Mouse (Mus musculus) midbrain, embryonic 15.5 days (tissue): Measurements from ENCODE around the gene Gfra1. TPM values are rescaled to one million over a fixed set of nuclear protein-coding genes. Genes with fewer than 3 reads are reported as not detected.
A peak's percentile ranks its signal among the peaks of the same experiment; 100 is the strongest.

Source experiments
- ATAC-seq: fragments of 200-750 bp; cut with Nextera tagmentation; replicated peaks from 2 replicates; pipeline ENCODE4 v1.8.0; 2017; ENCODE audit warnings: moderate TSS enrichment
- H3K27ac ChIP-seq: fragments of 300-500 bp; sonication (generic); 2 replicates; pipeline ENCODE4 v1.5.1; 2015; ENCODE audit warnings: mild to moderate bottlenecking, inconsistent platforms
- H3K27me3 ChIP-seq: fragments of 300-500 bp; sonication (generic); replicated peaks from 2 replicates; pipeline ENCODE4 v1.6.1; 2015; ENCODE audit warnings: inconsistent platforms
- H3K36me3 ChIP-seq: fragments of 300-500 bp; sonication (generic); replicated peaks from 2 replicates; pipeline ENCODE4 v1.6.1; 2015; ENCODE audit warnings: inconsistent platforms
- H3K4me1 ChIP-seq: fragments of 300-500 bp; sonication (generic); 2 replicates; pipeline ENCODE4 v1.6.1; 2015; ENCODE audit warnings: inconsistent platforms
- H3K4me2 ChIP-seq: fragments of 300-500 bp; sonication (generic); 2 replicates; pipeline ENCODE4 v1.6.1; 2015; ENCODE audit warnings: inconsistent platforms, mild to moderate bottlenecking, moderate library complexity
- H3K4me3 ChIP-seq: fragments of 300-500 bp; sonication (generic); 2 replicates; pipeline ENCODE4 v1.5.1; 2015; ENCODE audit warnings: mild to moderate bottlenecking, inconsistent platforms
- H3K9ac ChIP-seq: fragments of 300-500 bp; sonication (generic); 2 replicates; pipeline ENCODE4 v1.6.1; 2015; ENCODE audit warnings: mild to moderate bottlenecking, inconsistent platforms
- H3K9me3 ChIP-seq: fragments of 300-500 bp; sonication (generic); 2 replicates; pipeline ENCODE4 v1.6.1; 2016; ENCODE audit warnings: inconsistent platforms
- WGBS: fragments of 180-500 bp; shearing (Covaris S2); methylation state at CpG from one replicate; pipeline ENCODE4 v1.1.7; 2015; ENCODE audit warnings: mixed read lengths; 5-methylcytosine and 5-hydroxymethylcytosine counted together
- polyA plus RNA-seq: library from polyadenylated mRNA; unstranded; fragments of >200 nt; fragmentation: Nextera tagmentation; extraction: Ambion mirVana; gene quantifications from 2 replicates; pipeline ENCODE4 v1.2.1, GENCODE M21; 2015

The Gfra1 gene
- polyA plus RNA-seq, 1 experiment from 2014 or later: 44.0 TPM

DNA sequence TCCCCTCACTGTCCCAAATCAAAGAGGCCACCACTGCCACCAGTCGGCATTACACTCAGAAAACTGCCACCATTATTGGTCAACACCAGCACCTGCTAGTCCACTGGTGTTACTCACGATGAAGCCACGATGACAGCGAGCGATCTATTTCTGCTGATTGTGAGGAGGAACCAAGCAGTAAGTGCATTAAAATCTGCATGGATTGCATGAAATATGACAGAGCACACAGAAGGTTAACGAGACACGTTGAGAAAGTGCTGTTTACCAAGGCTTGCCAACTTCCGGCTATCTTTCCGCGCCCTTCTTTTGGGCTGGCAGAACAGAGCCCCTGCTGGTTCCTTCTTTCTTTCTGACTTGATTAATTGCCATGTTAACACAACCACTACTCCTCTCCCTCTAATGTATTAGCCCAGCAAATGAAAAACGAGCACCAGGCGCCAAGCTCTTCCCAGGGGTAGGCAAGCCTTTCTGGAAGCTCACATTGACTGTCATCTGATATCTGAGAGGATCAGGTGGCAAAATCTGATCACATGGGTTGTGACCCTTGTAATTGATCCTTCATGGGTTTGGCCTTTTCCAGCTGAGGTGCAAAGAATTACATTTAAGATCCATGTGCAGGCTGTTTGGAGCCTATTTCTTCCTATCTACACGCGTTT lies 146.0 kb downstream of the Gfra1 start:
- Histone ChIP-seq H3K27ac (peak overlapping the region; percentile 36; the same call in 1 of the 2 replicates), H3K27me3 (no peaks in the 10 kb centered on the region), H3K4me2 (no peak overlapping the region), H3K9ac (no peak overlapping the region), H3K4me3 (no peak overlapping the region), H3K36me3 (no peaks in the 10 kb centered on the region), H3K9me3 (peaks cover 8% of the 10 kb centered on the region; the same call in 1 of the 2 replicates), H3K4me1 (peaks cover 17% of the 10 kb centered on the region)
- 60% methylated on average over 14 of the region's 14 CpGs for WGBS
- no peak for ATAC-seq

DNA sequence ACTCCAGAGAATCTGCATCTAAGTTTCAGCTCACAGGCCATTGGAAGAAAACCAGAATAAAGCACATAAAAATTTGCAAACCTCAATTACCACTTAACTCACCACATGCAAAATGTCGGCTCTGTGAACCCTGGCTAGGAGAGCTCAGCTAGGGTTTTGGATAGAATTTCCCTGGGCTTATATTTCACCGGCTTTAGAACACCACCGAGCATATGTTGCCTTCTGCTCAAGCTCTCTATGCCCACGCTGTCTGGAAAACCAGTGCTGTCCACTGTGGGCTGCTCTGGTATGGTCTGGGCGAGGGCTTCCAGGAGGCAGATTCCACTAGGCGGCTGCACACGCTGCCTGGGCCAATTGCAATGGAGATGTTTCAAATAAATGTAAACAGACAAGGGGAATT lies 154.6 kb downstream of the Gfra1 start:
- no peaks in the 10 kb centered on the region for H3K36me3 ChIP-seq
- no peak overlapping the region for H3K4me2 ChIP-seq
- no peak for ATAC-seq
- H3K4me3 ChIP-seq: no peak overlapping the region
- no peaks in the 10 kb centered on the region for H3K9me3 ChIP-seq
- H3K4me1 ChIP-seq: peaks cover 11% of the 10 kb centered on the region
- 83% methylated on average over 7 of the region's 7 CpGs for WGBS
- H3K9ac ChIP-seq: no peak overlapping the region
- no peak overlapping the region for H3K27ac ChIP-seq
- no peaks in the 10 kb centered on the region for H3K27me3 ChIP-seq

DNA sequence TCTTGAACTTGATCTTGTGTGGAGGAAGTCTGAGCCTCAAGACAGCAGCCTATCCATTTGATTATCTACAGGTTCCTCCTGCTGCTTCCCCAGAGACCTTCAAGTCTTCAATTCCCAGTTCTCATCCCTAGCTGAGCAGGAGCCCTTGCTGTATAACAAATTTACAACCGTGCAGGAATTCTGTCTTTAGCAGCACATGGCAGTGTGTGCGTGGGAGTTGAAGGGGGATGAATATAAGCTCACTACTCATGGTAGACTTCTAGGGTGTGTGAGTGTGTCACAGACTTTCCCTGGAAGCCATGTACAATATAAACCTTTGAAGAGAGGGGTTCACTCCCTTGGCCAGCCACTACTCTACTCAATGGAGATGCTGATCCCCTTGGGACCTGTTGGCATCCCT lies 157.8 kb downstream of the Gfra1 start:
- H3K4me3 ChIP-seq: no peak overlapping the region
- no peaks in the 10 kb centered on the region for H3K9me3 ChIP-seq
- no peak overlapping the region for H3K4me2 ChIP-seq
- WGBS: 90% methylated on average over 2 of the region's 2 CpGs
- no peaks in the 10 kb centered on the region for H3K27me3 ChIP-seq
- ATAC-seq: no peak
- no peaks in the 10 kb centered on the region for H3K36me3 ChIP-seq
- no peak overlapping the region for H3K27ac ChIP-seq
- H3K9ac ChIP-seq: no peak overlapping the region
- peaks cover 14% of the 10 kb centered on the region for H3K4me1 ChIP-seq

DNA sequence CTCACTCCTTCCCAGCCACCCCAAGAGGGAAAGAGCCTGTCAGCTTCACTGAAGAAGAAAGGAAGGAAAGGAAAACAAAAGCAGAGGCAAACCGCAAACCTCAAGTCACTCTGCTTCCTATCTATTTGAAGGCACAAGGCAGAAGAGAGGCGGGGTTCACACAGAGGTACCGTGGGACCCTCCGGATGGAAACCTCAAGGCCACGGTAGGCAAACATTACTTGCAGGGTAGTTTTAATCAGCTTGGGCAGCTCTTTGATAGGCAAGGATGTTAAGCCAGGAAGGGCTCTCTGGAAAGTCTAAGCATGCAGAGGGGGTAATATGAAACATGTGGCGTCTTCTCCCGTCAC lies 158.9 kb downstream of the Gfra1 start:
- Histone ChIP-seq H3K9me3 (no peaks in the 10 kb centered on the region), H3K4me2 (no peak overlapping the region), H3K4me1 (peaks cover 14% of the 10 kb centered on the region), H3K9ac (no peak overlapping the region), H3K27ac (peak overlapping the region; percentile 55), H3K36me3 (no peaks in the 10 kb centered on the region), H3K27me3 (no peaks in the 10 kb centered on the region), H3K4me3 (no peak overlapping the region)
- peak; percentile 48; the same call in 1 of the 2 replicates for ATAC-seq
- WGBS: 61% methylated on average over 7 of the region's 7 CpGs

DNA sequence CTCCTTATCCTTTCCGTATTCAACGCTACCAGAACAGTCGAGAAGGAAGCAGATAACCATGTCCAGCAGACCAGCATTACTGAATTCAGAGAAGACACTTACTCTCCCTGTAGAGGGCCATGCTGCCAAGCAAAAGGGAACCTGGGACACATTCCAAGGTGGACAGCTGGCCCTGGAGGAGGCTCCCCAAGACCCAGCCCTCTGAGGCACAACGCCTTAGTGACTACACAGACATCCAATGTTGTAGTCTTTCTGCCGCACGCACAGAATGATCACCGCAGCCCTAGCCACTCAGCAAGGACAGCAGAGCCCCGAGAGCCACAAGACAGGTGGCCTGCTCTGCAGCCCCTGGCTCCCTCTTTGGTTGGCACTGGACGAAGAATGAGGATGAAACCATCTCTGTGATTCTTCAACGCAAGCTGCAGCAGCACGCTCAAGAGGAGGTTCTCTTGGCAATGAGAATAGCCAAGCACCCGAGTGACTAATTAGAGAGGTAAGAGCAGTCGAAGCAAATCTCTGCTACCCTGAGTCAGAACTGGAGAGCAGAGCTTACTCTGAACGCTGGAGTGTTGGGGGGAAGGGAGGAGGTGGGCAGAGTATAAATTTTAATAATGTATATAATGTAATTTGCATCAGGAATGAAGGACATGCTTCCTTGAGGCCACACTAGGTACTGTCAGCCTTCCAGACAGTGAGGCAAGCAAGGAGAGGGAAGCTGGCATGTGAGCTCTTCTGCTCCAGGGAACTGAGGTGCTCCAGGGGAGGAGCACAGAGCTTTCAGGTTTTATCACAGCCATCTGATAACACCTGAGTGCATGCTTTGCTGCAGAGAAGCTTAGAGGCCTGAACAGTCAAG lies 159.5 kb downstream of the Gfra1 start:
- H3K4me2 ChIP-seq: no peak overlapping the region
- H3K9me3 ChIP-seq: no peaks in the 10 kb centered on the region
- ATAC-seq: peak; percentile 66
- H3K9ac ChIP-seq: no peak overlapping the region
- H3K27me3 ChIP-seq: no peaks in the 10 kb centered on the region
- H3K36me3 ChIP-seq: no peaks in the 10 kb centered on the region
- 74% methylated on average over 14 of the region's 14 CpGs for WGBS
- peak overlapping the region; percentile 55 for H3K27ac ChIP-seq
- H3K4me1 ChIP-seq: peaks cover 14% of the 10 kb centered on the region
- no peak overlapping the region for H3K4me3 ChIP-seq

DNA sequence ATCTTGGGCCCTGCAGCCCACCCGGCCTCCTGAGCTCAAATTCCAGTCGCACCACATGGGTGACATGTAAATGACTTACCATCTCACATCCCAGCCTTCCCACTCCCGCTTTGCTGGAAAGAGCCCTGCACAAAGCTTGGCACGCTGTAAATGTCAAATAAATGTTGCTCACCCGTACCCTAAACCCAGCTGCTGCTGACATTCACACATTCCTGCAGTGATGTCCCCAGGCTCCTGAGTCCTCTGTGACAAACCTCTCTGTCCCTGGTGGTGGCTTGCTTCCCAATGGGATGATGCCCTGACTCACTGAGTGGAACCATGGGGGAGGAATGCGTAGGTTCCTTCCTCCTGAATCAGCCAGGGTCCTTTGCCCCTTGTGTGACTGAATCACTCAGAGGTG lies 167.6 kb downstream of the Gfra1 start:
- Histone ChIP-seq H3K4me3 (no peak overlapping the region), H3K27ac (no peak overlapping the region), H3K4me1 (no peaks in the 10 kb centered on the region), H3K27me3 (no peaks in the 10 kb centered on the region), H3K4me2 (no peak overlapping the region), H3K36me3 (no peaks in the 10 kb centered on the region), H3K9me3 (no peaks in the 10 kb centered on the region), H3K9ac (no peak overlapping the region)
- no peak for ATAC-seq
- WGBS: 86% methylated on average over 6 of the region's 6 CpGs

DNA sequence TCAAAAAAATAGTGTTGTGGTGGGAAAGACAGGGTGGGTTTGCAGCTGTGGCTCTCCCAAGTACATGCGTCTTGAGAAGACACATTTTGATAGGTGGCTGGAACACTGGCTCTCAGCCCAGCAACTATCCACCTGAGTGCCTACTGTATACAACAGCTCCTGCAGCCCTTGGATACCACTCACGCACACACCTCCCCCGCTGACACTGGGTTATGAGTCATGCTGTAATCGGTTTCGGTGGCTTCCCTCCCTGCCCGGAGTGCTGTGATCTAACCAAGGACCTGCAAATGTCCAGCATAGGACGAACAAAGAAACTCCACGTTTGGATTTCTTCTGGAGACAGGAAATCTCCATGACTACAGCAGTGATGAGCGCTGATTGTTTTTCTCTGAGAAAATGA lies 180.4 kb downstream of the Gfra1 start:
- 74% methylated on average over 9 of the region's 9 CpGs for WGBS
- no peaks in the 10 kb centered on the region for H3K36me3 ChIP-seq
- no peak overlapping the region for H3K4me3 ChIP-seq
- no peak overlapping the region for H3K9ac ChIP-seq
- no peak overlapping the region for H3K4me2 ChIP-seq
- H3K27me3 ChIP-seq: no peaks in the 10 kb centered on the region
- no peaks in the 10 kb centered on the region for H3K4me1 ChIP-seq
- H3K27ac ChIP-seq: no peak overlapping the region
- ATAC-seq: no peak
- H3K9me3 ChIP-seq: no peaks in the 10 kb centered on the region

DNA sequence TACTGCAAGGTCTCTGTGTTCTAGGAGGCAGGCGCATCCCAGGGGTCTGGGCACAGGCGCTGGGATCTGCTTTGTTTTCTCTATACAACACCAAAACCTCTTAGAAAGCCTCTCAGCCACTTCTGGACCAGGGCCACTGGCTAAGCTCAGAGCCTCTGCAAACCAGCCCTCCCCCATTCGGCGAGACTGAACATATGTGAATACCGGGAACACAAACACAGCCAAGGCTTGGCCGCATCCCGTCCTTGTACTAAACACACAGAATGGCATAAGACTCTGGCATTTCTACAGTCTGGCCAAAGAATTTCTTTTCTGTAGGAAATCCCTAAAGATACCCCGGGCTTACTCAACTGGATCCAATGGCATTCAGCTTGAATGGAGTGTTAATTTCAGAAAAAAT lies 183.9 kb downstream of the Gfra1 start:
- ATAC-seq: no peak
- no peak overlapping the region for H3K27ac ChIP-seq
- H3K4me1 ChIP-seq: no peaks in the 10 kb centered on the region
- H3K36me3 ChIP-seq: no peaks in the 10 kb centered on the region
- H3K27me3 ChIP-seq: no peaks in the 10 kb centered on the region
- no peak overlapping the region for H3K4me2 ChIP-seq
- H3K4me3 ChIP-seq: no peak overlapping the region
- 78% methylated on average over 8 of the region's 8 CpGs for WGBS
- H3K9me3 ChIP-seq: no peaks in the 10 kb centered on the region
- no peak overlapping the region for H3K9ac ChIP-seq

DNA sequence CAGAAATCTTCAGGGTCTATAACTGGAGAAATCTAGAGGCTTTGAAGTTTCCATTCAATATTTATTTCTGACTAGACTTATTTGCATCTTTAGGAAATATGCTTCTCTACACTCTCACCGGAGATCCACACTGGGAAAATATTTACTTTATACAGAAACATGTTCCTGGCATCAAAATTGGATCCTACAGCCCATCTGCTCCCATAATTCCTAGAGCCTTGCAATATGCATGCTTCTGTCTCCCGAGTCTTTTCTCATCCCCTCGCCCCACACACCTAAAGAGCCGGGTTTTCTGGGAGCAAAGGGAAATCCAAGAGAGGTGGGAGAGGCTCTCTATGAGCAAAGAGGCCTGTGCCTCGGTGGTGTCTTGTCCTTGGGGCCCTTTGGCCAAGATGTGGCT lies 184.9 kb downstream of the Gfra1 start:
- Histone ChIP-seq H3K9ac (no peak overlapping the region), H3K27ac (0 out of 2 replicates have a peak overlapping the region, but pooled peaks have one; percentile 18), H3K4me1 (no peaks in the 10 kb centered on the region), H3K4me3 (no peak overlapping the region), H3K9me3 (no peaks in the 10 kb centered on the region), H3K27me3 (no peaks in the 10 kb centered on the region), H3K36me3 (no peaks in the 10 kb centered on the region), H3K4me2 (no peak overlapping the region)
- 77% methylated on average over 5 of the region's 5 CpGs for WGBS
- ATAC-seq: no peak

DNA sequence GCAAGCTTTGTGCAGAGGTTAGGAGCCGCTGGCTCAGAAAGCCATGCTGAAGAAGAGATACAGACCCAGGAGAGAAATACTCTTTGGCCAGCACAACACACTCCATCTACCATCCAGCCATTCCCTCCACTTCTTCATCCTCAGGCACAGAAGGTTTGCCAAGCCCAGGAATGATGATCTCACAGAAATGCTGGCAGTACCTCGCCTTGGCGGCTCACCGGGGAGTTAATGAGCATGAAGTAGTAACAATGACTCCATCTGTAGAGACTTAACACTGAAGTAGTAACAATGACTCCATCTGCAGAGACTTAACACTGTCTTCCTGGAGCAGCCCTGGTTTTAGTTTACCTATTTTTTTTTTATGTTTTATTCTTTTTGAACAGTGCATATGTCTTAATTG lies 187.2 kb downstream of the Gfra1 start:
- WGBS: 56% methylated on average over 4 of the region's 4 CpGs
- Histone ChIP-seq H3K9me3 (no peaks in the 10 kb centered on the region), H3K4me1 (no peaks in the 10 kb centered on the region), H3K36me3 (no peaks in the 10 kb centered on the region), H3K4me3 (no peak overlapping the region), H3K9ac (no peak overlapping the region), H3K27me3 (no peaks in the 10 kb centered on the region), H3K4me2 (no peak overlapping the region), H3K27ac (no peak overlapping the region)
- no peak for ATAC-seq

DNA sequence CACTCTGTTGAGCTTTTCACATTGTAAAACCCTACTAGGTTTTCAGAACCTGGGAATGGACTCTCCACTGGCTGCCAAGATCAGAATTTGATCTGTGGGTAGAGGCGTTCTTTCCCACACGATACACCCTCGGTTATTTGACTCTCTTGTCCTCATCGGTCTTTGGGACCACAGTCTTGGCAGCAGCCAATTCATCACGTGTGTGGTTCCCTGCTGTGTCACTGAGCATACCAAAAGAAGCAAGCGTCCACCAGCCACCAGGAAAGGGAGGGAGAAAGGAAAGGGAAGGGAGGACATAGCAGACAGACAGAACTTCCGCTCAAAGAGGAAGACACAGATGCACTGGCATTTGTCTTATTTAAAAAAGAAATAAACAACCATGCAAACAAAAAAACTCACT lies 189.1 kb downstream of the Gfra1 start:
- Histone ChIP-seq H3K4me2 (no peak overlapping the region), H3K9ac (no peak overlapping the region), H3K9me3 (no peaks in the 10 kb centered on the region), H3K4me1 (no peaks in the 10 kb centered on the region), H3K4me3 (no peak overlapping the region), H3K27me3 (no peaks in the 10 kb centered on the region), H3K27ac (no peak overlapping the region), H3K36me3 (no peaks in the 10 kb centered on the region)
- ATAC-seq: no peak
- 61% methylated on average over 7 of the region's 7 CpGs for WGBS

DNA sequence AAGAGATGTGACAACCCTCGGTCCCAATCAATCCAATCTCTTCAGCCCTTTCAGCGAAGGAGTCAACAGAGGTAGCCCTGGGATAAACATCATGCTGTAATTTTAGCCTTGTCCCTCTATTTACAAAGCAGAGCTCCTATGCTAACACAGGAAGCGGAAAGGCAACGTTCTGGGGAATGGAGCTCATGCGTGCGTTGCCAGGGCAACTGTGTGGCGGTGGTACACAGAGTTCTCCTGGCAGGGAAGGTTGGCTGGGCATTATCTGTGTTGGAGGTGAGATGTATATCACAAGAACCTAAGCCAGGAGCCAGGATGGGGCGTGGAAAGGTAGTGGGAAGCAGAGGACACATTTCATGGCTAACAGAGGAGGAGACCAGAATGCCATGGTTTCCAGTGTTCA lies 194.8 kb downstream of the Gfra1 start:
- H3K27ac ChIP-seq: no peak overlapping the region
- H3K4me3 ChIP-seq: no peak overlapping the region
- H3K9me3 ChIP-seq: no peaks in the 10 kb centered on the region
- no peak overlapping the region for H3K4me2 ChIP-seq
- 71% methylated on average over 8 of the region's 8 CpGs for WGBS
- H3K36me3 ChIP-seq: no peaks in the 10 kb centered on the region
- no peak overlapping the region for H3K9ac ChIP-seq
- no peaks in the 10 kb centered on the region for H3K27me3 ChIP-seq
- H3K4me1 ChIP-seq: no peaks in the 10 kb centered on the region
- no peak for ATAC-seq

DNA sequence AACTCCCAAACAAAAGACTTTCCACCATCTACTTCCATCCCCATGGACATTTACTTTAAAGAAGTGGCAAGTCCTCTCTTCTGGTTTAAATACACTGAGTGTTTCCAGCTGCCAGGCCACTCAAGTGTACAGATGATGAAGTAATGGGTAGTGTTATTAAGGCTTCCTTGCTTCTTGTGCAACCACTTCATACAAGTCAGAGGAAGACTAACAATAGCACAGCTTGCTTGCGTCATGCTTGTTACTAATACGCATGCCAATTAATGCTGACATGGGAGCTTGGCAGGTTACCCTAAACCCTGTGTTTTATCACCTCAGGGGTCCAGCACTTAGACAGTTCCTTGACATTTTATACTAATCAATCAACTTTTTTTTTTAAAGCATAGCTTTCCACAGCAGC lies 196.5 kb downstream of the Gfra1 start:
- WGBS: 46% methylated on average over 2 of the region's 2 CpGs

More for the DNA sequence above, 196.5 kb downstream of the Gfra1 start:
- Histone ChIP-seq H3K9ac (no peak overlapping the region), H3K27ac (no peak overlapping the region), H3K4me2 (no peak overlapping the region), H3K36me3 (no peaks in the 10 kb centered on the region), H3K4me3 (no peak overlapping the region), H3K4me1 (no peaks in the 10 kb centered on the region), H3K27me3 (no peaks in the 10 kb centered on the region), H3K9me3 (no peaks in the 10 kb centered on the region)
- no peak for ATAC-seq
